16 mouse cellular contexts compared by ENCODE assay signal in genomic region chr4:123927961-123928360, GRCm38 (mm10). TPM values are rescaled to one million over a fixed set of nuclear protein-coding genes. Genes with fewer than 3 reads are reported as not detected.
DNase-seq lines count a peak whose midpoint lies in the region; ATAC-seq lines count a peak whose summit lies in the region.
"Had no signal": no experiment of that assay in that cellular context is flagged by ENCODE, and none has a peak within 500 bp of the region (broad histone marks: within the 10 kb centered on the region; RNA-seq: fewer than 3 reads in every experiment).

No protein-coding gene starts in this region.

- no peaks in the 10 kb centered on the region for H3K27me3 ChIP-seq in heart, embryonic 12.5 days (replicated peaks)
- H3K27me3 ChIP-seq in liver, embryonic 16.5 days (ENCODE audit: control insufficient read depth, insufficient read depth, low read depth, low read length), result no peaks in the 10 kb centered on the region
- no peaks in the 10 kb centered on the region for H3K27me3 ChIP-seq in hindbrain, embryonic 12.5 days
- H3K27me3 ChIP-seq: midbrain, embryonic 13.5 days had no signal

- H3K9ac ChIP-seq in heart, embryonic 12.5 days, result no peak overlapping the region
- H3K9ac ChIP-seq in liver, embryonic 16.5 days (ENCODE audit: low read depth, low read length), result no peak overlapping the region
- H3K9ac ChIP-seq in hindbrain, embryonic 12.5 days, result no peak overlapping the region
- H3K9ac ChIP-seq: midbrain, embryonic 13.5 days had no signal

- peaks cover 81% of the 10 kb centered on the region for H3K36me3 ChIP-seq in heart, embryonic 12.5 days
- H3K36me3 ChIP-seq in liver, embryonic 16.5 days (ENCODE audit: control insufficient read depth, insufficient read depth), result peaks cover 26% of the 10 kb centered on the region
- peaks cover 76% of the 10 kb centered on the region for H3K36me3 ChIP-seq in hindbrain, embryonic 12.5 days

- H3K9me3 ChIP-seq in heart, embryonic 12.5 days (replicated peaks), result no peaks in the 10 kb centered on the region
- H3K9me3 ChIP-seq in liver, embryonic 16.5 days (replicated peaks; ENCODE audit: control insufficient read depth, low read length), result no peaks in the 10 kb centered on the region
- H3K9me3 ChIP-seq in hindbrain, embryonic 12.5 days (replicated peaks), result no peaks in the 10 kb centered on the region
- H3K9me3 ChIP-seq: limb, embryonic 10.5 days; midbrain, embryonic 13.5 days had no signal

- no peak overlapping the region for H3K4me3 ChIP-seq in heart, embryonic 12.5 days
- H3K4me3 ChIP-seq in liver, embryonic 16.5 days (ENCODE audit: low read depth, low read length), result no peak overlapping the region
- no peak overlapping the region for H3K4me3 ChIP-seq in hindbrain, embryonic 12.5 days
- H3K4me3 ChIP-seq: heart, adult 2 months; limb, embryonic 10.5 days; midbrain, embryonic 13.5 days had no signal

- H3K4me1 ChIP-seq in heart, embryonic 12.5 days (replicated peaks), result no peaks in the 10 kb centered on the region
- H3K4me1 ChIP-seq in liver, embryonic 16.5 days (ENCODE audit: control insufficient read depth, low read depth, low read length), result no peaks in the 10 kb centered on the region
- no peaks in the 10 kb centered on the region for H3K4me1 ChIP-seq in hindbrain, embryonic 12.5 days
- H3K4me1 ChIP-seq: limb, embryonic 10.5 days; midbrain, embryonic 13.5 days had no signal

- peak; percentile 23 to 30 for DNase-seq in heart, postnatal 10 days
- peak; percentile 12 for DNase-seq in testis, postnatal 10 days (ENCODE audit: low spot score)
- no peak for DNase-seq in testis, postnatal 14 days (ENCODE audit: low spot score)
- no peak for DNase-seq in MN1 (ENCODE audit: low spot score)
- no peak for DNase-seq in embryo, embryonic 10.5 days (ENCODE audit: low spot score)
- DNase-seq: cerebellum, adult 11 months; thymus, adult 2 months had no signal

- intact Hi-C loops in heart, postnatal 10 days (cut with DNase I), result no loop called here

- no peak for ATAC-seq in heart, embryonic 12.5 days (ENCODE audit: insufficient number of reproducible peaks, low FRiP score)
- peak; percentile 64 for ATAC-seq in liver, embryonic 16.5 days (ENCODE audit: low read depth)
- ATAC-seq in hindbrain, embryonic 12.5 days (ENCODE audit: low FRiP score), result no peak
- ATAC-seq: forebrain, embryonic 16.5 days; midbrain, embryonic 13.5 days had no signal

- H3K4me2 ChIP-seq in heart, embryonic 12.5 days, result no peak overlapping the region
- no peak overlapping the region for H3K4me2 ChIP-seq in liver, embryonic 16.5 days (ENCODE audit: low read depth, low read length)
- no peak overlapping the region for H3K4me2 ChIP-seq in hindbrain, embryonic 12.5 days (replicated peaks)
- H3K4me2 ChIP-seq: midbrain, embryonic 13.5 days had no signal

- H3K27ac ChIP-seq in heart, embryonic 12.5 days (ENCODE audit: poor library complexity, severe bottlenecking), result no peak overlapping the region
- no peak overlapping the region for H3K27ac ChIP-seq in liver, embryonic 16.5 days (ENCODE audit: low read length)
- no peak overlapping the region for H3K27ac ChIP-seq in hindbrain, embryonic 12.5 days
- H3K27ac ChIP-seq: heart, adult 2 months; limb, embryonic 10.5 days; midbrain, embryonic 13.5 days had no signal

RNA-seq across cellular contexts. Expression of gene 4930535I16Rik, which starts 10.1 kb away (rescaled TPM):
- not detected for total RNA-seq in heart, postnatal 10 days (2021)
- polyA plus RNA-seq in heart, embryonic 12.5 days (2016; fragmentation: Nextera tagmentation; extraction: Ambion mirVana), result not detected in 2 replicates
- polyA plus RNA-seq in liver, embryonic 16.5 days (2015; fragmentation: Nextera tagmentation; extraction: Ambion mirVana), result not detected in 2 replicates
- not detected in 2 replicates for polyA plus RNA-seq in hindbrain, embryonic 12.5 days (2016; fragmentation: Nextera tagmentation; extraction: Ambion mirVana)
- total RNA-seq: heart, adult 2 months had no signal
- polyA plus RNA-seq: embryonic facial prominence, embryonic 11.5 days; forebrain, embryonic 16.5 days; heart, adult 2 months; large intestine, adult 2 months; limb, embryonic 10.5 days; midbrain, embryonic 13.5 days had no signal

RNA-seq across cellular contexts. Expression of gene Rragc, which starts 10.7 kb away (rescaled TPM):
- 10 to 100 TPM; 53.3 to 54.2 TPM for total RNA-seq in heart, postnatal 10 days (2021)
- 47.8 and 50.1 TPM in 2 replicates for polyA plus RNA-seq in heart, embryonic 12.5 days (2016; fragmentation: Nextera tagmentation; extraction: Ambion mirVana)
- polyA plus RNA-seq in liver, embryonic 16.5 days (2015; fragmentation: Nextera tagmentation; extraction: Ambion mirVana), result 19.0 and 19.4 TPM in 2 replicates
- polyA plus RNA-seq in hindbrain, embryonic 12.5 days (2016; fragmentation: Nextera tagmentation; extraction: Ambion mirVana), result 63.3 and 69.0 TPM in 2 replicates

RNA-seq across cellular contexts. Expression of gene Mycbp, which starts 23.3 kb away (rescaled TPM):
- 10 to 100 TPM; 24.9 to 29.1 TPM for total RNA-seq in heart, postnatal 10 days (2021)
- 65.6 and 69.9 TPM in 2 replicates for polyA plus RNA-seq in heart, embryonic 12.5 days (2016; fragmentation: Nextera tagmentation; extraction: Ambion mirVana)
- 41.6 and 47.0 TPM in 2 replicates for polyA plus RNA-seq in liver, embryonic 16.5 days (2015; fragmentation: Nextera tagmentation; extraction: Ambion mirVana)
- 48.9 and 56.1 TPM in 2 replicates for polyA plus RNA-seq in hindbrain, embryonic 12.5 days (2016; fragmentation: Nextera tagmentation; extraction: Ambion mirVana)

Comparison
In these comparisons a context has a peak if more than half of its experiments do, and no peak if none do; other contexts are left out.
1. DNase-seq: peak in heart, postnatal 10 days (2 of 2) and testis, postnatal 10 days (single experiment); none in testis, postnatal 14 days (single experiment), MN1 (single experiment) and embryo, embryonic 10.5 days (single experiment).